Mouse (Mus musculus) lung, embryonic 15.5 days (tissue): Measurements from ENCODE around the gene Sdhaf2. TPM values are rescaled to one million over a fixed set of nuclear protein-coding genes. Genes with fewer than 3 reads are reported as not detected.
A peak's percentile ranks its signal among the peaks of the same experiment; 100 is the strongest.

ENCODE experiments used
- ATAC-seq: fragments of 200-750 bp; cut with Nextera tagmentation; 2 replicates; pipeline ENCODE4 v1.8.0; 2017; ENCODE audit warnings: moderate number of reproducible peaks, borderline replicate concordance; ENCODE audit not compliant: low FRiP score, low TSS enrichment; ENCODE audit errors: extremely low read depth
- H3K27ac ChIP-seq: fragments of 300-500 bp; sonication (generic); 2 replicates; pipeline ENCODE4 v1.5.1; 2015; ENCODE audit warnings: moderate library complexity, mild to moderate bottlenecking, inconsistent platforms
- H3K27me3 ChIP-seq: fragments of 300-500 bp; sonication (generic); 2 replicates; pipeline ENCODE4 v1.6.1; 2015; ENCODE audit warnings: inconsistent platforms
- H3K36me3 ChIP-seq: fragments of 300-500 bp; sonication (generic); 2 replicates; pipeline ENCODE4 v1.6.1; 2015; ENCODE audit warnings: inconsistent platforms
- H3K4me1 ChIP-seq: fragments of 300-500 bp; sonication (generic); 2 replicates; pipeline ENCODE4 v1.6.1; 2015; ENCODE audit warnings: inconsistent platforms
- H3K4me2 ChIP-seq: fragments of 300-500 bp; sonication (generic); 2 replicates; pipeline ENCODE4 v1.6.1; 2015; ENCODE audit warnings: inconsistent platforms, mild to moderate bottlenecking, moderate library complexity
- H3K4me3 ChIP-seq: fragments of 300-500 bp; sonication (generic); 2 replicates; pipeline ENCODE4 v1.5.1; 2015; ENCODE audit warnings: mild to moderate bottlenecking, inconsistent platforms
- H3K9ac ChIP-seq: fragments of 300-500 bp; sonication (generic); 2 replicates; pipeline ENCODE4 v1.6.1; 2015; ENCODE audit warnings: inconsistent platforms
- H3K9me3 ChIP-seq: fragments of 300-500 bp; sonication (generic); 2 replicates; pipeline ENCODE4 v1.6.1; 2016; ENCODE audit warnings: inconsistent platforms
- WGBS: fragments of 180-500 bp; shearing (Covaris S2); methylation state at CpG from one replicate; pipeline ENCODE4 v1.1.7; 2015; 5-methylcytosine and 5-hydroxymethylcytosine counted together
- polyA plus RNA-seq: library from polyadenylated mRNA; unstranded; fragments of >200 nt; fragmentation: Nextera tagmentation; extraction: Ambion mirVana; gene quantifications from 2 replicates; pipeline ENCODE4 v1.2.1, GENCODE M21; 2015

Gene Sdhaf2
- polyA plus RNA-seq, 1 experiment from 2014 or later: 56.5 TPM

DNA sequence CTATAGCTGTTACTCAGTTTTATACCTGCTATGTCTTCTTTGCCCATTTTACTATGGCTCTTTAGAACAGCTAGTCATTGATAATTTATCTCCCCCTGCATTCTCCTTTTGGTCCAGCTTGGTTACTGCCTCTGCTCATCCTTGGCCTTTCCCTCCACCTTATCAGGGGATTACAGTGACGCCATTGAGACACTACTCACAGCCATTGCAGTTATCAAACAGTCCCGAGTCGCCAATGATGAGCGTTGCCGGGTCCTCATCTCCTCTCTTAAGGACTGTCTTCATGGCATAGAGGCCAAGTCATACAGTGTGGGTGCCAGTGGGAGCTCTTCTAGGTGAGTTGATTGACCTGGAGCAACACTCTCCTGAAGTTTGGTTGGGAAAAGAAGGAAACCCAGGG, 13.5 kb upstream of the Sdhaf2 start:
- 91% methylated on average over 5 of the region's 5 CpGs for WGBS
- no peak overlapping the region for H3K4me3 ChIP-seq
- no peak for ATAC-seq

DNA sequence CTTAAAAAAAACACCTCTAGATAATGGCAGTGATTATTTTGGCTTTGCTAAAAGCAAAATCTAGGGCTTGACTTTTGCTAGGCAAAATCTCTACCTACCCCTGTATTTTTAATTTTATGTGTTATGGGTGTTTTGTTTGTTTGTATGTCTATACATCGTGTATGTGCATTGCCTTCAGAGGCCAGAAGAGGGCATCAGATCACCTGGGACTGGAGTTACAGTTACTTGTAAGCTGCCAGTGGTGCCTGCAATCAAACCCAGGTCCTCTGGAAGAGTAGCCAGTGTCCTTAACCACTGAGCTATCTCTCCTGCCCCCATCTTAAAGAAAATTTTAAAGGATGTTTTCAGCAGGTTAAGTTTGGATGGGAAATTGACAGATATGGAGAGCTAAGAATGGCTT, 4.1 kb upstream of the Sdhaf2 start:
- no peaks in the 10 kb centered on the region for H3K9me3 ChIP-seq
- H3K9ac ChIP-seq: no peak overlapping the region
- peaks cover 20% of the 10 kb centered on the region for H3K4me1 ChIP-seq
- H3K36me3 ChIP-seq: peaks cover 63% of the 10 kb centered on the region
- no peak for ATAC-seq
- H3K4me2 ChIP-seq: no peak overlapping the region
- no peak overlapping the region for H3K4me3 ChIP-seq
- no peaks in the 10 kb centered on the region for H3K27me3 ChIP-seq
- WGBS: 94% methylated on average over 1 of the region's 1 CpGs
- H3K27ac ChIP-seq: no peak overlapping the region

More for the DNA sequence above, 13.5 kb upstream of the Sdhaf2 start:
- no peaks in the 10 kb centered on the region for H3K27me3 ChIP-seq
- H3K27ac ChIP-seq: no peak overlapping the region
- H3K9ac ChIP-seq: no peak overlapping the region
- H3K9me3 ChIP-seq: no peaks in the 10 kb centered on the region
- H3K4me2 ChIP-seq: no peak overlapping the region
- peaks cover 83% of the 10 kb centered on the region for H3K36me3 ChIP-seq
- no peaks in the 10 kb centered on the region for H3K4me1 ChIP-seq

DNA sequence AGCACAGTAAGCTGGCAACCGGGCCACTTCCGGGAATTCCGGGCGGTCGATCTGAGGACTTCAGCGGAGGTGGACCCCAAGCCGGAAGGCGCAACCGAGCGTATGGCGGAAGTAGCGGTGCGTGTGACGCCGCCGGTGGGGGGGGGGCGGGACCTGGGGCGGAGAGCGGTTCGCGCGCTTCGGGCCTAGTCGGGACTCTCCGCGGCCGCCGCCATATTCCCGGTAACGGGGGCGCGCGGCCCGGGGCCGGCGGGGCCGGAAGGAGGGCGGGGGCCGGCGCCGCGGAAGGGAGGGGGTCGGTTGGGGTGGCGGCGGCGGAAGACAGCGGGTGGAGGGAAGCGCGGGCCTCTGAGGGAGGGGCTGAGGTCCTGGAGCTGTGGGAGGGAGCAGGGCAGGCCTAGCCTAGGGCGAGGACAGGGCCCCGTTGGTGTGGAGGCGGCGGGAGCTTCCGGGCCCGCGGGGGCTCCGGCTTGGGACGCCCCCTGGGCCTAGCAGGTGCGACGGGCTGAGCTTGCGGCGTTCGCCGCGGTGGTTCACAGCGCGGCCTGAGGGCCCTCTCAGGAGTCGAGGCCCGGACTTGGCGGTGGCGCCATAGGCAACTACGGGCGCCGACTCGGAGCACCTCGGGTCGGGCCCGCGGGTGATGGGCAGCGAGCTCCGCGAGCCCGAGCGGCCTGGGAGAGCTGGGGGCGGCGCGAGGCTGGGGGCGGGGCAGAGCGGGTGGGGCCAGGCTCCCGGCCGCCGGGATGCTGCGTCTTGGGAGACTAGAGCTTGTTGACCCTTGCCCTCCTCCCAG, 638 bp downstream of the Sdhaf2 start, which contains the start of gene Cpsf7:
Gene Cpsf7, plus strand, starts transcription at position 161 of the 796 bp plus-strand sequence.
- Histone ChIP-seq H3K4me3 (peak within 1 kb of the TSS; percentile 93), H3K9me3 (no peaks in the 10 kb centered on the region), H3K9ac (peak within 1 kb of the TSS; percentile 99), H3K27me3 (no peaks in the 10 kb centered on the region), H3K4me1 (peaks cover 27% of the 10 kb centered on the region), H3K27ac (peak within 1 kb of the TSS; percentile 98), H3K36me3 (peaks cover 23% of the 10 kb centered on the region), H3K4me2 (peak within 1 kb of the TSS; percentile 73)
- peak; percentile 96 for ATAC-seq
- under 1% methylated on average over 65 of the region's 93 CpGs for WGBS

DNA sequence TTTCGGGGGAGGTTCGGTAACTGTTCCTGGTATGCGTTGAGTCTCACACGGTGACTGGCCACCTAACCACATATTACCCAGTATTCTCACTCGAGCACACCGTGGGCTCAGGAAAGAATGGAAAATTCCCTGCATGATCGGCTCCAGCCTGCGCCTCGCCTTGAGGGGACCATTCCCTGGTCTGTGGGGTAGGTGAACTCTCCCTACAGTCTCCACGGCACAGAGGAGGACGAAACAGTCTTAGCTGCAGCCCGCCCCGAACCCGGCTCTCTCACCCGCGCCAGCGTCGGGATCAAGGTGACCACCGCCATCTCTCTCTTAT, 1.2 kb downstream of the Sdhaf2 start:
- H3K4me1 ChIP-seq: peaks cover 27% of the 10 kb centered on the region
- under 1% methylated on average over 19 of the region's 19 CpGs for WGBS
- H3K9me3 ChIP-seq: no peaks in the 10 kb centered on the region
- no peak for ATAC-seq
- H3K27ac ChIP-seq: peak overlapping the region; percentile 98
- H3K9ac ChIP-seq: peak overlapping the region; percentile 99
- peak overlapping the region; percentile 93 for H3K4me3 ChIP-seq
- no peaks in the 10 kb centered on the region for H3K27me3 ChIP-seq
- H3K36me3 ChIP-seq: peaks cover 17% of the 10 kb centered on the region
- H3K4me2 ChIP-seq: peak overlapping the region; percentile 73

DNA sequence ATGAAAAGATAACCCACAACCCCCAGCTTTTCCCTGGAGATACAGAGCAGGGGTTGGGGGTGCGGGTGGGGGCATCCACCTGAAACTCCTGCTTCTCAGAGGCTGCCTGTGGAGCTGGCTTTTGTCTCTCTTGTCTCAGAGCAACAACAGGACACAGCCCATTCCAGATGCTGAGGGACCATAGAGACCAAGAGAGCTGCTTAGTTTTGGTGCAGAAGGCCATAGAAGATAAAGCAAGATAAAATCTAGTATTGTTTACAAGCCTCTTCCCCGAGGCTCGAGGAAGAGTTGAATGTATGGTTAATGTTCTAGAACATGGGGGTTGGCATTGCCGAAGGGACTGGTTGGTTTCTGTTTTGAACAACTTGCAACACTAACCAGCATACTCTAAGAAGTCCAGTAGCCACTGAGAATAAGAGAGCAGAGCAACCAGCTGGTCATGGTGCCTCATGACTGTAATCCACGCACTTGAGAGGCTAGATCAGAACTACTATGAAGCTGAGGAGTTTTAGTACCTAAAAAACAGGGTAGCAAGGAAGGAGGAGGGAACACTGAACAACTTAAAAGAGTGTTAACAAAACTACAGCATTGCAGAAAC, 2.4 kb downstream of the Sdhaf2 start:
- no peak overlapping the region for H3K27ac ChIP-seq
- H3K9me3 ChIP-seq: no peaks in the 10 kb centered on the region
- ATAC-seq: no peak
- no peaks in the 10 kb centered on the region for H3K27me3 ChIP-seq
- no peak overlapping the region for H3K9ac ChIP-seq
- no peak overlapping the region for H3K4me3 ChIP-seq
- peak overlapping the region; percentile 73; the same call in 1 of the 2 replicates for H3K4me2 ChIP-seq
- H3K4me1 ChIP-seq: peaks cover 27% of the 10 kb centered on the region
- H3K36me3 ChIP-seq: peaks cover 11% of the 10 kb centered on the region; the same call in 1 of the 2 replicates
- 62% methylated on average over 5 of the region's 5 CpGs for WGBS

DNA sequence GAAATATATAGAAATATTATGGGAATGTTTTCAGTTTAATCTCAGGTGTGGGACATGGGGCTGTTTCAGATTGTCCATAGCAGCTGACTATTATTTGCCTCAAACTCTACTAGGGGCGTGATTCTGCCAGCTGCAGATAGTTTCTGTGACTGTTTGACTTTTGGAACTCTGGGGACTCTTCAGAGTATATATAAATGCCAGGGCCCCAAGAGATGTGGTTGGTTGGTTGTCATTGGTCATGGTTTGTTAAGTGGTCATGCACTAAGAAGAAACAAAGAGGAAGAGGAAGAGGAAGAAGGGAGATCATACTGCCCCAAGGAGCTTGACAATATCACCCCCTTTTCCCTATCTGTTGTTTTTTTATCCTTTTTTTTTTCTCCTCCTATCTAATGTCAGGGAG, 4.0 kb downstream of the Sdhaf2 start:
- 70% methylated on average over 1 of the region's 1 CpGs for WGBS
- no peak overlapping the region for H3K4me2 ChIP-seq
- H3K27ac ChIP-seq: no peak overlapping the region
- no peaks in the 10 kb centered on the region for H3K27me3 ChIP-seq
- H3K9me3 ChIP-seq: no peaks in the 10 kb centered on the region
- no peak overlapping the region for H3K9ac ChIP-seq
- H3K4me3 ChIP-seq: no peak overlapping the region
- no peak for ATAC-seq
- H3K4me1 ChIP-seq: peaks cover 18% of the 10 kb centered on the region
- H3K36me3 ChIP-seq: peaks cover 11% of the 10 kb centered on the region

DNA sequence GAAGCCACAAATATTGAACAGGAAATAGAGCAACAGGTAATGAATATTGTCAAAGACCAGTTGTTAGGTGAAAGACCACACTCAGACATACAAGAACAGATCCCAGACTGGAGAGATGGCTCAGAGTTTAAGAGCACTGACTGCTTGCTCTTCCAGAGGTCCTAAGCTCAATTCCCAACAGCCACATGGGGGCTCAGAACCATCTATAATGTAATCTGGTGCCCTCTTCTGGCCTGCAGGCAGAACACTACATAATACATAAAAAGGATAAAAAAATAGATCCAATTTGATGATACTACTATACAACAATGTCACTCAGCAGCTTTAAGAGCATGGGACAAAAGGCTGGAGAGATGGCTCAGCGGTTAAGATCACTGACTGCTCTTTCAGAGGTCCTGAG, 5.6 kb downstream of the Sdhaf2 start:
- no peak for ATAC-seq
- H3K36me3 ChIP-seq: peaks cover 26% of the 10 kb centered on the region
- WGBS: 38% methylated on average over 1 of the region's 1 CpGs
- no peak overlapping the region for H3K4me2 ChIP-seq
- H3K4me1 ChIP-seq: peaks cover 7% of the 10 kb centered on the region
- H3K9ac ChIP-seq: no peak overlapping the region
- H3K27ac ChIP-seq: no peak overlapping the region
- no peaks in the 10 kb centered on the region for H3K27me3 ChIP-seq
- no peak overlapping the region for H3K4me3 ChIP-seq
- H3K9me3 ChIP-seq: no peaks in the 10 kb centered on the region

DNA sequence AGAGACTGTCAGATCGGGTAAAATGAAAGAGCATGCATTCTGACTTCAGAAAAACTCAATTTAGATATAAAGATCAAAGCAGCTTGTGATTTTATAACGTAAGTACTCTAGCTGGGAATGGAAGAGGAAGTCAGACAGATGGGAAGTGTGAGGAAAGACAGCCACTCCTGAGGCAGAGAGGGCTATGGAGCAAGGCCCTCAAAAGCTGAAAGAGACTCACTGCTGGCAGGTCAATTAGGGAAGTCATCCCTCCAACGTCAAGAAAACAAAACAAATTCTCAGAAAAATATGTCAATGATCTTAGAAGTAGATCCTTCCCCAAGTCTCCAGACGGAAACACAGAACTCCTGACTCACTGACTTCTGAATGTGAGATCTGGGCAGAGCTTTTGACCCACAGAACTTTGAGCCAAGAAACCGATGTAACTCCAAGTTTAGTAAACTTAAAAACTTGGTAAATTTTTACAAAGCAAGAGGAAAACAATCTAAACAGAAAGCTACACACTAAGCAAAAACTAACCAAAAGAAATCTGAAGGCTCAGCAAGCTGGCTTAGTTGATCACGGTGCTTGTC, 15.1 kb downstream of the Sdhaf2 start:
- no peak overlapping the region for H3K4me2 ChIP-seq
- no peak overlapping the region for H3K27ac ChIP-seq
- H3K9ac ChIP-seq: no peak overlapping the region
- H3K9me3 ChIP-seq: no peaks in the 10 kb centered on the region
- ATAC-seq: no peak
- 63% methylated on average over 6 of the region's 6 CpGs for WGBS
- no peaks in the 10 kb centered on the region for H3K4me1 ChIP-seq
- H3K27me3 ChIP-seq: no peaks in the 10 kb centered on the region
- peaks cover 33% of the 10 kb centered on the region for H3K36me3 ChIP-seq
- no peak overlapping the region for H3K4me3 ChIP-seq

DNA sequence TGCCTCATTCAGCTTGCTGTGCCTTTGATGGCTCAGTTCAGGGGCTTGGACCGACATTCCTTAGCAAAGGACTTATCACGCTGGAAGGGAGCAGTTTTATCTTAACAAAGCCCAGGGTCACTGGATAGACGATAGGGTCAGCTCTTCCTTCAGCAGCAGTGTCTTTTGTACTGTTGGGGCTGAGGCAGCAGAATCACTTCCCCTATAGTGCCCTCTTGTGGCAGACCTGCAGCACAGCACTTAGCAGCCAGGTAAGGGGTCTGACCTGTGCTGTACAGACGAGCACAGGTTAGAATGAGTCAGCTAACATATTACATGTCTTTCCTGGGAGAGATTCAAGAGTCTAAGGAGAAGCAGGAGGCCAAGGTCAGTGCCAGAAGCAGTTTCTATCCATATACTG, 23.4 kb downstream of the Sdhaf2 start:
- no peaks in the 10 kb centered on the region for H3K9me3 ChIP-seq
- no peak overlapping the region for H3K9ac ChIP-seq
- ATAC-seq: 0 out of 2 replicates have a peak, but pooled peaks have one; percentile 49
- H3K4me2 ChIP-seq: no peak overlapping the region
- no peak overlapping the region for H3K4me3 ChIP-seq
- no peaks in the 10 kb centered on the region for H3K4me1 ChIP-seq
- H3K36me3 ChIP-seq: peaks cover 44% of the 10 kb centered on the region
- 4% methylated on average over 4 of the region's 4 CpGs for WGBS
- no peak overlapping the region for H3K27ac ChIP-seq
- H3K27me3 ChIP-seq: no peaks in the 10 kb centered on the region

DNA sequence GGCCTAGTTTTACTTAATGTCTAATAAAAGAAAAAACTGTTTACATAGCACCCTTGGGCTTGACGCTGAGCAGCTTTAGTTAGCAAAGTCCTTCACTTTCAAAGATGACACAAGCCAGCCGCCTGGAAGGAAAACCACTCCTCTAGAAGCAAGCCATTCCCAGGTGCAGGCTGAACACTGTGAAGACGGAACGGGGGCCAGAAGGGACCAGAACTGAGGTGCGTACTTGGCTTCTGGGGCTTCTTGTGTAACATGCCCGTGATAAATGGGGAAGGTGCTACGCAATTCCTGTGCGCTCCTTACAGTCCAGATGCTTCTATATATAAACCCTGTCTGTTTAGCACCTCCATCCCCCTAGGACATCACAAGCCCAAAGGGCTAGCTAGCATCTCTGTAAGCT, 25.4 kb downstream of the Sdhaf2 start:
- no peak for ATAC-seq

DNA sequence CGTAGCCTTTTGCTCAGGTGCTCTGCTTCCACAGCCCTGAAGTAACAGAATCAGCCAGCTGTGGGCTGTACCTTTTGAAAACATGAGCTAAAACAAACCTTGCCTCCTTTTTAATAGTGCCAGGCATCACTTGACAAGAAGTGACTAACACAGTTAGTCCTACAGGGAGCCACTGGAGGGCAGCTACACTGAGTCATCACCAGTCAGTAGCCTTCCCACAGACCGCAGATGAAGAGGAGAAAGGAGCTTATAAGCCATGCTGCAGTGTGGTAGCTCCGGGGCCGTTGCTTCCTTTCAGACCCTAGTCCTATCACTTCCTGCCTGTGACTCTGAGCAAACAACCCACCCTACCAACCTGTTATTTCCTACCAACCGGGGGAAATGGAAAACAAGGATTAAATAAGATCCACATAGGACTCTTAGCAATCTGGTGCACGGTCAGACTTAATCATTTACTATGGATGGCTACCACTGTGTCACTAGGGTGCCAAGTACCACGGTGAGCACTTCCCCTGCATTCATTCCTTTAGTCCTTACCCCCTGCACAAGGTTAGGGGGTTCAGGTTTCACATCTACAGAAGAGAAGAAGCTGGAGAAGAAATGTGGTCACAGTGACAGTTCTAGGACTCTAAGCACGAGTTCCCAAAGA, 28.3 kb downstream of the Sdhaf2 start:
- 50% methylated on average over 8 of the region's 8 CpGs for WGBS
- H3K27ac ChIP-seq: no peak overlapping the region
- H3K36me3 ChIP-seq: peaks cover 24% of the 10 kb centered on the region
- no peak overlapping the region for H3K9ac ChIP-seq
- H3K27me3 ChIP-seq: no peaks in the 10 kb centered on the region
- H3K4me1 ChIP-seq: no peaks in the 10 kb centered on the region
- H3K4me3 ChIP-seq: no peak overlapping the region
- ATAC-seq: no peak
- H3K9me3 ChIP-seq: no peaks in the 10 kb centered on the region
- H3K4me2 ChIP-seq: no peak overlapping the region

More for the DNA sequence above, 25.4 kb downstream of the Sdhaf2 start:
- H3K27me3 ChIP-seq: no peaks in the 10 kb centered on the region
- H3K27ac ChIP-seq: no peak overlapping the region
- no peak overlapping the region for H3K4me2 ChIP-seq
- H3K9me3 ChIP-seq: no peaks in the 10 kb centered on the region
- WGBS: 73% methylated on average over 8 of the region's 8 CpGs
- peaks cover 36% of the 10 kb centered on the region for H3K36me3 ChIP-seq
- H3K4me1 ChIP-seq: no peaks in the 10 kb centered on the region
- H3K4me3 ChIP-seq: no peak overlapping the region
- H3K9ac ChIP-seq: no peak overlapping the region

DNA sequence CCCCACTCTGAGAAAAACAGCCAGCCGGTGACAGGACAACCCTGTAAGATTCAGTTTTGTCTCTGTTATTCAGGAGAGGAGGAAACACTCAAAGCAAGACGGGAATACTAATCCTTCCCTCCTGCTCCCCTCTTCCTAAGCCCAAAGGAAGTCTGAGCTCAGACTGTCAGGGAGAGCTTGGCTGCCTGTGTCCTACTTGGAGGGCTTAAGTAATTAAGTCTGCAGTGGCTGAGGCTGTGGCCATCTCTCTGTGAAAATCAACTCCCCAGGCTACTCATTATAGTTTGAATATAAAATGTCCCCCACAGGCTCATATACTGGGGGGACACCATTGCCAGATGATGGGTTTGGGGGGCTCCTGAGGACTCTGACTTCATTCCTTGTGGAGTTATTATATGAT, 29.0 kb downstream of the Sdhaf2 start:
- no peak overlapping the region for H3K27ac ChIP-seq
- no peak overlapping the region for H3K9ac ChIP-seq
- H3K4me3 ChIP-seq: no peak overlapping the region
- no peak overlapping the region for H3K4me2 ChIP-seq
- H3K4me1 ChIP-seq: 0 out of 2 replicates have a peak, but pooled peaks cover 3% of the 10 kb centered on the region
- 64% methylated on average over 2 of the region's 2 CpGs for WGBS
- peaks cover 20% of the 10 kb centered on the region for H3K36me3 ChIP-seq
- no peaks in the 10 kb centered on the region for H3K9me3 ChIP-seq
- no peaks in the 10 kb centered on the region for H3K27me3 ChIP-seq
- ATAC-seq: no peak
